Mouse (Mus musculus) limb, embryonic 11.5 days (tissue): ENCODE results near the gene Slc35d2. TPM values are rescaled to one million over a fixed set of nuclear protein-coding genes. Genes with fewer than 3 reads are reported as not detected.

Source experiments
- ATAC-seq: fragments of 200-750 bp; cut with Nextera tagmentation; 2 replicates; pipeline ENCODE4 v1.8.0; 2017; ENCODE audit warnings: low read depth; ENCODE audit not compliant: insufficient number of reproducible peaks, low FRiP score, low TSS enrichment
- DNase-seq: peaks from one replicate; pipeline ENCODE4 v3.0.0-alpha.2; 2015; ENCODE audit warnings: low spot score
- H3K27ac ChIP-seq: fragments of 300-500 bp; sonication (generic); replicated peaks from 2 replicates; pipeline ENCODE4 v1.5.1; 2014; ENCODE audit warnings: low read depth, mild to moderate bottlenecking, low read length
- H3K27me3 ChIP-seq: fragments of 300-500 bp; sonication (generic); 2 replicates; pipeline ENCODE4 v1.6.1; 2014; ENCODE audit warnings: mild to moderate bottlenecking, low read length, mixed read lengths; ENCODE audit not compliant: control insufficient read depth, insufficient read depth
- H3K36me3 ChIP-seq: fragments of 300-500 bp; sonication (generic); 2 replicates; pipeline ENCODE4 v1.6.1; 2014; ENCODE audit warnings: mild to moderate bottlenecking, low read length, moderate library complexity, mixed read lengths; ENCODE audit not compliant: control insufficient read depth, insufficient read depth
- H3K4me1 ChIP-seq: fragments of 300-500 bp; sonication (generic); 2 replicates; pipeline ENCODE4 v1.6.1; 2014; ENCODE audit warnings: low read length, mixed read lengths; ENCODE audit not compliant: control insufficient read depth, insufficient read depth
- H3K4me2 ChIP-seq: fragments of 300-500 bp; sonication (generic); 2 replicates; pipeline ENCODE4 v1.6.1; 2014; ENCODE audit warnings: low read depth, mild to moderate bottlenecking, moderate library complexity; ENCODE audit not compliant: severe bottlenecking
- H3K4me3 ChIP-seq: fragments of 300-500 bp; sonication (generic); 2 replicates; pipeline ENCODE4 v1.5.1; 2014; ENCODE audit warnings: low read depth, low read length
- H3K9ac ChIP-seq: fragments of 300-500 bp; sonication (generic); 2 replicates; pipeline ENCODE4 v1.6.1; 2014; ENCODE audit warnings: mild to moderate bottlenecking, low read length
- H3K9me3 ChIP-seq: fragments of 300-500 bp; sonication (generic); 2 replicates; pipeline ENCODE4 v1.6.1; 2016; ENCODE audit warnings: low read length; ENCODE audit not compliant: control insufficient read depth
- WGBS: fragments of 180-500 bp; shearing (Covaris S2); extraction: QIAGEN DNeasy Blood & Tissue Kit; methylation state at CpG from one replicate; pipeline ENCODE4 v1.1.7; 2014; 5-methylcytosine and 5-hydroxymethylcytosine counted together
- polyA plus RNA-seq: library from polyadenylated mRNA; unstranded; fragments of >200 nt; fragmentation: Nextera tagmentation; extraction: Ambion mirVana; gene quantifications from 2 replicates; pipeline ENCODE4 v1.2.1, GENCODE M21; 2014

The Slc35d2 gene
- polyA plus RNA-seq, 1 experiment from 2014 or later, result 4.5 TPM

GRCm38 (mm10) chr13:64088057-64088456 is 41.1 kb downstream of the Slc35d2 start:
- no peak overlapping the region for H3K4me3 ChIP-seq
- H3K4me1 ChIP-seq, result no peaks in the 10 kb centered on the region
- H3K9me3 ChIP-seq, result no peaks in the 10 kb centered on the region
- 84% methylated on average over 7 of the region's 7 CpGs for WGBS
- H3K27ac ChIP-seq, result no peak overlapping the region
- H3K27me3 ChIP-seq, result no peaks in the 10 kb centered on the region
- no peak overlapping the region for H3K9ac ChIP-seq
- H3K36me3 ChIP-seq, result no peaks in the 10 kb centered on the region
- ATAC-seq (no peak), DNase-seq (no peak)
- no peak overlapping the region for H3K4me2 ChIP-seq

GRCm38 (mm10) chr13:64086036-64086435 is 43.1 kb downstream of the Slc35d2 start:
- Histone ChIP-seq H3K9ac (no peak overlapping the region), H3K27ac (no peak overlapping the region), H3K4me3 (no peak overlapping the region), H3K9me3 (no peaks in the 10 kb centered on the region), H3K4me1 (no peaks in the 10 kb centered on the region), H3K36me3 (no peaks in the 10 kb centered on the region), H3K4me2 (no peak overlapping the region), H3K27me3 (no peaks in the 10 kb centered on the region)
- DNase-seq (no peak), ATAC-seq (no peak)
- WGBS, result 86% methylated on average over 5 of the region's 5 CpGs

- Histone ChIP-seq H3K36me3 (no peaks in the 10 kb centered on the region), H3K27ac (no peak overlapping the region), H3K27me3 (no peaks in the 10 kb centered on the region), H3K9me3 (no peaks in the 10 kb centered on the region), H3K4me1 (no peaks in the 10 kb centered on the region), H3K4me3 (no peak overlapping the region), H3K4me2 (no peak overlapping the region), H3K9ac (no peak overlapping the region)
- WGBS, result 80% methylated on average over 3 of the region's 3 CpGs
- no peak for DNase-seq
- no peak for ATAC-seq
Measured at GRCm38 (mm10) chr13:64083331-64083730, 45.8 kb downstream of the Slc35d2 start.

- Histone ChIP-seq H3K27ac (no peak overlapping the region), H3K27me3 (no peaks in the 10 kb centered on the region), H3K9me3 (no peaks in the 10 kb centered on the region), H3K36me3 (no peaks in the 10 kb centered on the region), H3K9ac (no peak overlapping the region), H3K4me2 (no peak overlapping the region), H3K4me3 (no peak overlapping the region), H3K4me1 (no peaks in the 10 kb centered on the region)
- WGBS, result 44% methylated on average over 16 of the region's 16 CpGs
- ATAC-seq (no peak), DNase-seq (peak; percentile 29)
Measured at GRCm38 (mm10) chr13:64081012-64081919, 47.9 kb downstream of the Slc35d2 start.

GRCm38 (mm10) chr13:64077591-64077990 is 51.6 kb downstream of the Slc35d2 start:
- DNase-seq (no peak), ATAC-seq (no peak)
- WGBS, result 86% methylated on average over 5 of the region's 5 CpGs
- Histone ChIP-seq H3K9ac (no peak overlapping the region), H3K27me3 (no peaks in the 10 kb centered on the region), H3K4me3 (no peak overlapping the region), H3K4me1 (no peaks in the 10 kb centered on the region), H3K4me2 (no peak overlapping the region), H3K9me3 (no peaks in the 10 kb centered on the region), H3K36me3 (no peaks in the 10 kb centered on the region), H3K27ac (no peak overlapping the region)

GRCm38 (mm10) chr13:64076074-64076473 is 53.1 kb downstream of the Slc35d2 start:
- no peak for DNase-seq
- H3K4me2 ChIP-seq, result no peak overlapping the region
- no peaks in the 10 kb centered on the region for H3K4me1 ChIP-seq
- H3K4me3 ChIP-seq, result no peak overlapping the region
- H3K9me3 ChIP-seq, result no peaks in the 10 kb centered on the region
- H3K27me3 ChIP-seq, result no peaks in the 10 kb centered on the region
- no peak overlapping the region for H3K9ac ChIP-seq
- no peaks in the 10 kb centered on the region for H3K36me3 ChIP-seq
- H3K27ac ChIP-seq, result no peak overlapping the region
- ATAC-seq, result no peak
- WGBS, result 89% methylated on average over 4 of the region's 4 CpGs

- H3K27ac ChIP-seq, result no peak overlapping the region
- H3K4me1 ChIP-seq, result peaks cover 5% of the 10 kb centered on the region; the same call in 1 of the 2 replicates
- no peaks in the 10 kb centered on the region for H3K9me3 ChIP-seq
- H3K9ac ChIP-seq, result no peak overlapping the region
- H3K27me3 ChIP-seq, result no peaks in the 10 kb centered on the region
- H3K4me3 ChIP-seq, result no peak overlapping the region
- no peak overlapping the region for H3K4me2 ChIP-seq
- peak; percentile 24 for DNase-seq
- 18% methylated on average over 3 of the region's 3 CpGs for WGBS
- H3K36me3 ChIP-seq, result no peaks in the 10 kb centered on the region
- ATAC-seq, result no peak
Measured at GRCm38 (mm10) chr13:64066653-64067052, 62.5 kb downstream of the Slc35d2 start.

- Histone ChIP-seq H3K27me3 (no peaks in the 10 kb centered on the region), H3K27ac (no peak overlapping the region), H3K4me2 (no peak overlapping the region), H3K9ac (no peak overlapping the region), H3K4me1 (peaks cover 5% of the 10 kb centered on the region; the same call in 1 of the 2 replicates), H3K4me3 (no peak overlapping the region), H3K9me3 (no peaks in the 10 kb centered on the region), H3K36me3 (no peaks in the 10 kb centered on the region)
- ATAC-seq (no peak), DNase-seq (no peak)
Measured at GRCm38 (mm10) chr13:64064276-64064675, 64.9 kb downstream of the Slc35d2 start.
